Mouse (Mus musculus): ENCODE measurements around the gene Lcn4.

DNA sequence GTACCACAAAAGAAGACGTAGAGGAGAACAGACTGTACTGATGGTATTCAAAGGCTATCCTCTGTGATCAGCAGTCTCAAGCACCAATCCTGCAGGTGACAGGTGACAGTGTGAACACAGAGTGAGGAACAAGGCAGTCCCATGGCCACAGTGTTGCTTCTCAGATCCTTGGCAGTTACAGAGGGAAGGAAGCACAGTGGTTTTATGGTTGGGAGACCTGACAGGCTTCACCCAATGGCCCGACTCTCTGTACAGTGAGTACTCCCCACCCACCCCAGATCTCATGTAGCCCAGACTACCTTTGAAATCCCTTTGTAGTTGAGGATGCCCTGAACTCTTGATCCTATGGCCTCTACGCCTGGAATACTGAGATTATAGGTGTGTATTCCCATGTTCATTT is 45.7 kb downstream of the Lcn4 start:
- TF ChIP-seq CTCF (IDR thresholded peaks at IDR 0.05; ENCODE audit: control insufficient read depth, insufficient read depth, insufficient replicate concordance, low read depth, low read length) (no peak), POLR2A (IDR thresholded peaks at IDR 0.05; ENCODE audit: control insufficient read depth, low read depth, low read length) (no peak)

Measured in testis, adult 2 months (tissue).